Mouse (Mus musculus) cerebellum, adult 8-10 months (tissue): ENCODE measurements around the gene Hsf2.

Source experiments
- DNase-seq: peaks from one replicate; pipeline ENCODE4 v3.0.0; 2022

Gene Hsf2

DNA sequence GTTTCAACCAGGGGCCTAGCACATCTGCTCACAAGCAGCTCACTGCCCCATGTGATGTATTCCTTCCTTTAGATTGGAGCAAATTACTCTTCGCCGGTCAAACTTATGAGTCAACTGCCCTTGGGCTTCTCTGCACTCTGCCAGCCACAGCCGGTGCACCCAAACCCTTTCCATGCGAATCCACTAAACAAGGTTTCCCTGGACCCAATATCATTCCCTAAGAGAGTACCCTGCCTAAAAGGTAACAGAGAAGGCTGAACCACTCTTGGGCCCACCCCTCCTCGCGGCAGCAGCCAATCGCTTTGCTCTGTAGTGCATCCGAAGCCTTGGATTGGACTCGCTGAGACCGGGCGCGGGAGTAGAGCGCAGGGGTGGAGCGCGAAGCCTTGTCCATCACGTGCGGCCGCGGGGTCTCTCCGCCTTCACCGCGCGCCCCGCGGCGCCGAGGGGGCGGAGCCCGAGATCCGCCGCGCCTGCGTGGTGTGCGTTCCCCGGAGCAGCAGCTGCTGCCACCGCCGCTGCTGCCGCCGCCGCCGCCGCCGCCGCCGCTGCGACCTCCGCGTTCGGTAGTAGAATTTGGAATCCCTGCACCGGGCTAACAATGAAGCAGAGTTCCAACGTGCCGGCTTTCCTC lies at the start of gene Hsf2:
Gene Hsf2, plus strand, starts transcription at position 478 of the 634 bp plus-strand sequence.
- DNase-seq, result peak; percentile 94

DNA sequence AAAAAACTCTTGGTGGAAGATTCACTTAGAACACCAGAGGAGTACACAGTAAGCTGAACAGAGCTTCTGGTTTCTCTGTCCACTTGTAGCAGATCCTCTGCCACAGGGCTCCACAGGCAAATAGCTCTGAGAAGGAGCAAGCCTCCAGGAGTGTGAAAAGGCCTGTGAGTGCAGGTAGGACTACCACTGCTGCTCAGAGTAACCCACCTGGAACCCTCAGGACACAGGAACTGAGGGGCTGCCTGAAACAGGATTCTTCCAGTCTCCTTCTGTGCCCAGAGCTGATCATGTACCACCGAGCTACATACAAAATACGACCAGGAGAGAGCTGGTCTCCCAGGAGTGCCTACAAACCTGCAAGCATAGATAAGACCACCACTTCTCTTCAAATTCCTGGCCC lies 48.3 kb upstream of the Hsf2 start:
- no peak for DNase-seq

DNA sequence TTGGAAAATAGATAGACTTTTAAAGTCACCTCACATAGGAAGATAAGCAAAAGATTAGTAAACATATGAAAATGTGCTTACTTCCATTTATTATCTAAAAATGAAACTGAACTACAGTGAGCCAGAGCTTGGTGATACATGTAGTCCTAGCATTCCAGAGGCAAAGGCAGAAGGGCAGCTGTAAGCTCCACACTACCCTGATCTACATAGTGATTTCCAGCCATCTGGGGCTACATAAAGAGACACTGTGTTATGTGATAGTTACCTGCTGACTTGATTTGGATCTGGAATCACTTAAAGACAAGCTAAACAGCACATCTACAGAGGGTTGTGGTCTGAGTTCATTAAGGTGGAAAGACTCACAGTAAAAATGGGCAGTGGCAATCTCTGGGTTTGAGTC lies 45.1 kb upstream of the Hsf2 start:
- DNase-seq, result no peak

DNA sequence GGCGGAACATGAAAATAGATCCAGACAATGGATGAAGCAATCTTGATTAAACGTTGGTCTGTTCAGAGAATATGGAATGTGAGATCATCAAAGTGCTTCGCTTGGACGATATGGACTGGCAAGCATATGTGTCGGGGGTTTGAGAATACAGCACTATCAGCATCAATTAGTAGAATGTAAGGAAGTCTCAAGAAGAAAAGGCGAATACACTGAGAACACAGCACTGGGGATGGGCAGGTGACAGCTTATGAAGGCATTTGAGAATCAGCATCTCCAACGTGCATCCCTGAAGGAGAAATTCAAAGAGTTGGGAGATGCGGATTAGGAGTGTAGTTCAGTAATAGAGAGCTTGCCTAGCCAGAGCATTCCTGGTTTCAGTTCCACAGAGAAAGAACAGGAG lies 41.8 kb upstream of the Hsf2 start:
- DNase-seq, result no peak

DNA sequence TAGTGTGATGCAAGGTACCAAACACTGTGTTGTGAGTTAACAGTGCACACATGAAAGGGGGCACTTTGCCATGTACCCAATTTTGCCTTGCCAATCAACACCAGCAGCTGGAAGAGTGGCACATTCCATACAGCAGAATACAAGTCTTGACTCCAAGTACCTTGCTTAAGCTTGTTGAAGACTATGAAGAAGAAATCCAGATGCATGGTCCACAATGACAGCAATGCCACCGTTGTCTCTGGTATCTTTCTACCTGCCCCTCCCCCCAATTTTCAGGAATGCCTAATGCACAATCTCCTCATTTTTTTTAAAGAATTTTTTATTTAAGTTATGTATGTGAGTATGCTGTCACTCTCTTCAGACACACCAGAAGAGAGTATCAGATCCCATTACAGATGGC lies 40.5 kb upstream of the Hsf2 start:
- DNase-seq, result no peak

DNA sequence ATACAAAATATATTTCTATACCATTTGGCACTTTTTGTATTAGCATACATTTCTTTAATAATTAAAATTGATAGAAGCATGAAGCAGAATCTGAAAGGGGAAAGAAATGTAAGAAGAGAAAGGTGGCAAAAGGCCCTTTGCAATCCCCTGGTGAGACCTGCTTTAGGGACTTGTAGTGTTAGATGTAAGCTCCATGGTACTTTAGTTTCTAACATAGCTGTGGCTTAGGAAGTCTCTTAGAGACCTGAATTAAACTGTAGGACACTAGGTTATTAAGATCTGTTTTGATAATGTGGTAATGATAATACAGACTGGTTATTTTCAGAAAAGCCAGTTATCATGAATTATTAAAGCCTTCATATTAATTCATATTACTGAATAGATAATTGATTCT lies 38.5 kb upstream of the Hsf2 start:
- no peak for DNase-seq

DNA sequence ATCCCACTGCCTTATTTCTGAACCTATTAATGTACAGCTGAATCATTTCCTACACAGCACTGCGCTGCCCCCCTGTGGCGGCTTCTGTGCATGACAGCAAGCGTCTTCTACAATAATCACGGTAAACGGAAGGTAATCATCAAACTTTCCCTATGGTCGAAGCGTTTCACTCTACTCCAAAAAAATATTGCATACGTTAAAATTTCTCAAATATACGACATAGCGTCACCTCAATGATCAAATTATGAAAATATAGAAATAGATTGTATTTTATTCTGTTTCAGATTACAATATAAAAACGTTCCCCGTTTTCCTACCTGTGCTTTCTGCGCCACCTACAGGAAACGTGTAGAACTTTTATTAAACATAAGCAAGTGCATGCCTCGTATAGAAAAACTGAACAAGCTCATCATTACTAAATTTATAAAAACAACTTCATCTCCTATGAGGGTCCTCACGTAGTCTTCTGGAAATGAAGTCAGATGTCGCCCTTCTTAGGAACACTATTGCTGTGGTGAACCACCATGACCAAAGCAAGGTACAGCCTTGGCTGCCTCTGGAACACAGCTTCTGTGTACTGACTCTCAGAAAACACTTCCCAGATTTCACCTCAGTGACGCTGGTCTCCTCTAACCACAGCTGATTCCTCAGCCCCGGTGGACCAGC lies 38.0 kb upstream of the Hsf2 start:
- peak; percentile 62 for DNase-seq

DNA sequence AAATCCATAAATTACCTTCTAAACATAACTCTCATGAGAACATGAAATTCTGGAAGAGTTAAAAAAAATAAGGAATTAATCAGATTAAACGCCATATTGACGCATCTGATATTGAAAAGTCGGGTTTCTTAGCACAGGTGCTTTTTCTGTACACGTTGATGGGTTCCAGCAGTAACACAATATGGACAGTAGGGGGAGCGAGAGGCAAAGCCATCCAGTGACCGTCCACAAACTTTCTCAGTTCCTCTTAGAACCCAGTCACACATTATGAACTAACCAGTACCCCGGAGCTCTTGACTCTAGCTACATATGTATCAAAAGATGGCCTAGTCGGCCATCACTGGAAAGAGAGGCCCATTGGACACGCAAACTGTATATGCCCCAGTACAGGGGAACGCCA lies 22.9 kb upstream of the Hsf2 start:
- peak; percentile 24 for DNase-seq

DNA sequence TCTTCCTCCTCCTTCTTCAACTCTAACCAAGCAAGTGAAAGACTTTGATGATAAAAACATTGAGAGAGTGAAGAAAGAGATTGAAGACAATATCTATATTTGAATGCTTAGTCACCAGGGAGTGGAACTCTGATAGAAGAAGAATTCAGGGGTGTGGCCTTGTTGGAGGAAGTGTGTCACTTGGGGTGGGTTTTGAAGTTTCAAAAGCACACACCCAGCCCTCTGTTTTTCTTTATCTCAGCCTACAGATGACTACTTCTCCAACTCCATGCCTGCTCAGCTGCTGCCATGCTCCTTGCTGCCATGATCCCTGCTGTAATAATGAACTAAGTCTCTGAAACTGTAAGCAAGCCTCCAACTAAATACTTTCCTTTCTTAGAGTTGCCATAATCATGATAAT lies 20.4 kb upstream of the Hsf2 start:
- DNase-seq, result no peak

DNA sequence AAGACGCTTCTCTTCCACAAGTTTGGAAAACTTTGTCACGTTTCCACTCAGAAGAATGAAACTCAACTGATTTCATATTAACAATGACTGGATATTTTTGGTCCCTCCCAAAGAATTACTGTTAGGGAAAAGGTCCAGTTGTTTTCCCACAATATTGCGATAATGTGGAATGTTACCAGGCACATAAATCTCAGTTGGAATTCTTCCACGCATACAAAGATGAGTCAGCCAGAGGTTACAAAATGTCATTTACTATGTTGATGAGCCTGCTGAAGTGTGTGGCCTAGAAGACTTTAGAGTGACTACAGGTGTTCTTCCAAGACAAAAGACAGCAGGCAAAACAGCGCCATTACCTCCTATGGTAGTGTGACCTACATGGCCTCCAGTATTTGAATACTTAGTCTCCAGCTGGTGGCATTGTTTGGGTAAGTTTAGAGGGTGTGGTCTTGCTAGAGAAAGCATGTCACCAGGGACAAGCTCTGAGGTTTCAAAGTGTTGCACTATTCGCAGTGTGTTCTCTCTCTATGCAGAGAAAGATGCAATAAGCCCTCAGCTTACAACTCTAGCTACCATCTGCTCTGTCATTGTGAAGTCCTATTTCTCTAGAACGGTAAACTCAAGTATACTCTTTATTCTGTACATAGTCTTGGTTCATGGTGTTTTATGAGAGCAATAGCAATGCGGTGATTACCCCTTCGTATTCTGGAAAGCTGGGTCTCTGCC lies 8.9 kb upstream of the Hsf2 start:
- no peak for DNase-seq

DNA sequence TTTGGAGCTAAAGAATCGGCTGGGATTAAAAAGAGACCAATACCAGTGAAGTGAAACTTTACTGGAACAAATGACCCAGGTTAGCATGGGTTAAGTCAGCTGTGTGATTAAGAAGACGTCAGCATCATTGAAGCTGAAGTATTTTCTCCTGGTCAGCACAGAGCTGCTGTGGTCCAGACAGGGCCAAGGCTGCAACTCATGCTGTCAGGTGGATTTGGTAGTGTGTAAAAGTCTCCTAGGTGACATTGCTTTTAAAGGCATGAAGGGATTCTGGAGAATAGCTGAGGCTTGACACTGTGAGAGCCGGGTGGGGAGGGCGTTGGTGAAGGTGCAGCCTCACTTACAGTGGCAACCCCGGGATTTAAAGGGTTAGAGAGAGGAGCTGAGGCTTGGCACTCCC lies 4.5 kb upstream of the Hsf2 start:
- DNase-seq, result no peak

DNA sequence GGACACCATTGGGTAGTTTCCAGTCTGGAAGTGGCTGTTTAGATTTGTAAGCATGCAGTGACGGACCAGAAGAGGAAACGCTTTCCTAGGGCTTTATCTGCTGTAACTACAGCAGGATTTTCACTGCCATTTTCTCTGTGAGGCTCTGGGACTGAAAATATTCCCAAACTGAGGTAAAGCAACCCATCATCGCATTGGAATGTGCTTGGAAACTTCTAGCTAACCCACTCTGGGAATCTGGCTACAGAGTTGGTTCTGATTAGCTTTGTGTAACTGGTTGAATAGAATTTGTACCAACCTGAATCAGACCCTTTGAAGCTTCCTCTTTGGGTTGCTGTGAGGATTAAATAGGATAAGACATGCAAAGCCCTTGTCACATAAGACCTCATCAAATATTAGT lies 1.4 kb upstream of the Hsf2 start:
- DNase-seq, result no peak

DNA sequence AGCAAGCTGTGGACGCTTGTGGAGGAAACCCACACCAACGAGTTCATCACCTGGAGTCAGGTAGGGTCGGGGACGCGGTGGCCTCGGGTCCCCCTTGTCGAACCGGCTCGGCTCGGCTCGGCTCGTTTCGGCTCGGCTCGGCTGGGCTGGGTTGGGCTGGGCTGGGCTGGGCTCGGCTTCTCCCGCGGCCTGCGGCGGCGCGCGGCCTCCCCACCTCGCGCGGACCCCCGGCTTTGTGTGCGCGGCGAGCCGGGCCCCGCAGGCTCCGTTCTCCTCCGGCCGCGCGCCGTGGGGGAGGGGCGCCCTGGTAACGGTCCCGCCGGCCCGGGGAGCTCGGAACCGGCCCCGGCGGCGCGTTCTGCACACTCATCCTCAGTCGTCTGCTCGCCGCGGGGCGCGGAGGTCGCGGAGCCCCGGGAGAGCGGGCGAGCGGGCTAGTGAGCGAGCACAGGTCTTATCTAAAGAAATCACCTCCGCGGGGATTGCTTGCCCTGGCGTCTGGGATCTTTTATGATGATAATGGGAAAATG lies 422 bp downstream of the Hsf2 start:
- no peak for DNase-seq

DNA sequence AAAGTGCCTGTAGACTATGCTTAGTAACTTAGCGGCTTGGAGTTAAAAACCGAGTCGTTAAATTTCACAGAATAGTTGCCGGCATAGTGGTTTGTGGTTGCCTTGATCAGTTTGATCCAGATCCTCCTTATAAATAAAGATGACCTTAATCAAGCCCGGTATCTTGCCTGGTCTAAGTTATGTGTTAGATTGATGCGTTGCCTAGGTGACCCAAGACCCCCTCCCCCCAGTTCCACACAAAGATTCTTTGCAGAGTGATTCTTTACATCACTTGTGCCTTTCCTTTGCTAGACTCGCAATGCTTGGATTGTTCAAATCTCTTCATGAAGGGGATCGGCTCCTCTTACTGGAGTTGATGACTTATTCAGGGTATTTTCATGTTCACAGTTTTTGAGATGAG lies 1.0 kb downstream of the Hsf2 start:
- DNase-seq, result no peak

DNA sequence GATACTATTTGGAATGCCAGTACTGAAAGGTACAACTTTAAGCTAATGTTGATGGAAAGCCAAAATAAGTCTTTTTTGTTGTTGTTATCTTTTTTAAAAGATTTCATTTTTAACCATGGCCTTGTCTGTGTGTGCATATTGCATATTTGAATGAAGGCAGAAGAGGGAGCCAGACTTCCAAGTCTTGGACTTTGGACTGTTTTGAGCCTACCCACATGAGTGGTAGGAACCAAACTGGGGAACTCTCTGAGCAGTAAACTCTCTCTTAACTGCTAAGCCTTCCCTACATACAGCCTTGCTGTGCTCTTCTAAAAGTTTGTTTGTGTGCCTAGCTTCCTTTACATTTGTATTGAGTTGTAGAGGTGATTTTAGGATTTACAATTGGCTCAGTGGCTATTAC lies 2.4 kb downstream of the Hsf2 start:
- no peak for DNase-seq

DNA sequence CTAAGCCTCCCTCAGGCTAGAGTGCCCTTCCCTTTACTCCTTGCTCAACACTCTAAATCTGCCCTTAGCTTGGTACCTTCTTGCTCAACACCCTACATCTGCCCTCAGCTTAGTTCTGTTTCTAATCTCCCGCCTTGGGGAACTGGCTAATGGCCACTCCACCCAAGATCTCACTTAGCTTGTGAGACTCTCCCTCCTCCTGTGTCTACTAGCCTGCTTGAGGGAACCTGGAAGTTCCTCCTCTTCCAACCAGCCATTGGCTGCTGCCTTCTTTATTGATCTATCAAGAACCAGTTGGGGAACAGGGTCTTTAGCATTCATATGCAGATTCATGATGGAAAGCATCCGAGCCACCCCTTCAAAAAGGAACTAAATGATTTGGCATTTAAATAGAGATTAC lies 5.9 kb downstream of the Hsf2 start:
- DNase-seq, result no peak

DNA sequence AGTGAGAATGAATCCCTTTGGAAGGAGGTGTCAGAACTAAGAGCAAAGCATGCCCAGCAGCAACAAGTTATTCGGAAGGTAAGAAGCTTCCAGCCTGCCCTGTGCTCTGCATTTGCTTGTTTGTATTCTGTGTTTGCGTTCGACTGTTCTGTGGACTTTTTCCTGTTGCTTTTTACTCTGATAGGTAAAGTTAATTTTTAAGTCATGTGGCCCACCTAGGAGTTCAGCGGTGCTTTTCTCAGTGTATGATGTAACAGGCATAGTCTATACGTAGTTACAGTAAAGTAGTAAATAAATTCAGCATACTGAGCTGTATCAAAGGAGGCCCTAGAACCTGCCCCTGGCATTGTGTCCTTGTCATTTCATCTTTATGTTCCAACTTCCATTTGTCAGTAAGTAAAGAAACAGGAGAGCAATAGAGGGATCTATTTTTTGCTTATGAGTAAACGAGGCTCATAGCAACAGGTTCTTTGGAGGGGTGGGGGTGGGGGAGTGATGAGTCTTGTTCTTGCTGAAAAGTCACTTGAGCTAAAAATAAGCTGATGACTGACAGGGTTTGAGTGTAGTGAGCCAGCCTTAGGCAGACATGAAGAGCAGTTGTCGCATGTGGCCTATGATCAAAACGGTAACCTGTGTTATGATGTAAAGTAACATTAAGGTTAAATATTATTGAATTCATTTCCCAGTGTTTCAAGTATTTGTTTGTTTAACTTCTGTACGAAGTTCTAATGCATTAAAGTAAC lies 13.4 kb downstream of the Hsf2 start:
- no peak for DNase-seq

DNA sequence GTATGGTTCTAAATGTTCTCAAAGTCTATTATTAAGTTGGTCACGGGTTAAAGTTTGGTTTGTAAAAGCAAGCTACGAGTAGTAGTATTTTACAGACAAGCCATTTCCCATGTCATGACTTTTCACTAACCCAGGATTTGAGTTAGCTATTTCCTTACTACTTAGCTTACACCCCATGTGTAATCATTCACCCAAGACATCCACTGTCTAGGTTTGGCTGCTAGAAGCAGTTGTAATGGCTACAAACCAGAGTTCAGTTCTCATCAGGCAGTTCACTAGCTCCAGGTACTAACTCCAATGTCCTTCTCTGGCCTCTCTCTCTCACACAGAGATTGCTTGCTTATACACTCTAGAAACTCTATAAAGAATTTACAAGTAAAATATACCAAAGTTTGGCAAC lies 28.4 kb downstream of the Hsf2 start:
- DNase-seq, result no peak

DNA sequence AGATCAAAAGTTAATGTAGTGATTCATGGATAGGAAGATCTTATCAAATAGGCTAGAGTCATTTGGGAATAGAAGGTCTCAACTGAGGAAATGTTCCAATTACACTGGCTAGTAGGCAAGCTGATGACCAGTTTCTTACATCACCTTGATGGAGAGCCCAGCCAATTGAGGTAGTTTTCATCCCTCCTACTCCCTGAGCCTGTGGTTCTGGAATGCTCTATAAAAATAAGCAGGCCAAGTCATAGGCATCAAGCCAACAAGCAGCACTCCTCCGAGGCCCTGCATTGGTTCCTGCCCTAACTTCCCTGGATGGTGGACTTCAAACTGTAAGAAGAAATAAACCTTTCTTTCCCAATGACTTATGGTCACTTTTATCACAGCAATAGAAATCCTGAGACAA lies 29.1 kb downstream of the Hsf2 start:
- no peak for DNase-seq

DNA sequence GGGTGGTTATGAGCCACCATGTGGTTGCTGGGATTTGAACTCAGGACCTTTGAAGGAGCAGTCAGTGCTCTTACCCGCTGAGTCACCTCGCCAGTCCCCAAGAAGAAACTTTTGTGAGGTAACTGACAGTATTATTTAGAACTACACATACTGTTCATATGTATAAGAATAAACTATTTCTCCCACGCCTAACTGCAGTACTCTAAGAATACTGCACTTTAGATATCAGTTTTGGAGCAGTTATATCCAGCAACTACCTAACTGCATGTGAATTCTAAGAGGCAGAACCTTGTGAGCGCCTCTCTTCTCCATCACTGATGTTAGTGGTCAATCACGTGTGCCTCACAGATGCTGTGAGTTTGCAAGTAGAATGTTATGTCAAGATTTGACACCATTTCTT lies 40.3 kb downstream of the Hsf2 start:
- DNase-seq, result no peak

DNA sequence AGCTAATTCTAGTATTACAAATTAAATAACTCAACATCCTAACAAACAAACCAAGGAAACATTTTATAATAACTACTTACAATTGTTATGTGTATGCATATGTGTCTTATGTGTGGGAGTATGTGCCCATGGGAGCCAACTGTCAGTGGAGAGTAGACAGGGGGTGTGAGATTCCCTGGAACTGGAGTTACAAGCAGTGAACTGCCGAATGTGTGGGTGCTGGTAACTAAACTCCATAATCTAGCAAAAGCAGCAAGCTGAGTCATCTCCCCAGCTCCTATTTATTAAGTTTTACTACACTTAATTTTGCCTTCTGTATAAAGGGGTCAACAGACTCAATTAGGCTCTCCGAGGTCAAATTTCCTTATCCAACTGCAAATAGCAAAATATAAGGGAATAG lies 44.9 kb downstream of the Hsf2 start:
- no peak for DNase-seq

DNA sequence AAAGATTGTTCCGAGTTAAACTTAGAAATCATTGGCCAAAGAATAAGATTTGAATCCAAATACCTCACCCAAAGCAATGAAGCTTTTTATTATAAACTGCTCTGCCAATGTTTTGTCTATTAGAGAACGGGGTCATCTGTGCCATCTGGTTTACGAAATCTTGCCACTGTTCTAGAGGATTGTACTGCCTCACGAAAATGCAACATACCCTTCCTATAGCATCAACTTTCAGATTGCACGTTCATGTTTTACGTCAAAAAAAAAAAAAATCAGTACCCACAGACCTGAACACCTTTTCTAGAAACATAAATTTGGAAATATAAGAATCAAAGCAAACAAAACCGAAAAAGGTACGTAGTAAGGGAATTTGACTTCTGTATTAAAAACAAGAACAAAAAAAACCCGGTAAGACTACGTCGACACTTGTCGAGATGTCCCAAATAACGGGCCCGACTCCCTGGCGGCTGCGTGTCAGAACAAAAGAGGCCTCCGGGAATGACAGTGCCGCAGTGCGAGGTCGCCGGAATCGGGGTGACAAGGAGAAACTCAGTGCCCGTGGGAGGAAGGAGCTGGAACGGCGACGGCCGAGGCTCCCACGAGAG lies 45.5 kb downstream of the Hsf2 start:
- no peak for DNase-seq
